Mouse (Mus musculus): ENCODE results near the gene Eva1c.

GRCm38 (mm10) chr16:90885351-90885750 is 58.8 kb downstream of the Eva1c start:
- TF ChIP-seq POLR2A (IDR thresholded peaks at IDR 0.05; ENCODE audit: borderline replicate concordance, extremely low read depth, insufficient read depth, insufficient read length, poor library complexity, severe bottlenecking) (no peak), CTCF (IDR thresholded peaks at IDR 0.05; ENCODE audit: borderline replicate concordance, extremely low read depth, insufficient read depth, insufficient read length) (no peak)

Data from brain, embryonic 14.5 days (tissue).